Mouse (Mus musculus) urinary bladder, postnatal 25 days (tissue): ENCODE data around the gene Sdccag8.
"Not testable (repeated sequence)": the region's sequence is repeated elsewhere in the genome, so short reads cannot be mapped to it uniquely, and the experiment has no call there.

Experiments used
- DNase-seq: peaks from one replicate; pipeline ENCODE4 v3.0.0; 2022; ENCODE audit warnings: low spot score

Gene Sdccag8

DNA sequence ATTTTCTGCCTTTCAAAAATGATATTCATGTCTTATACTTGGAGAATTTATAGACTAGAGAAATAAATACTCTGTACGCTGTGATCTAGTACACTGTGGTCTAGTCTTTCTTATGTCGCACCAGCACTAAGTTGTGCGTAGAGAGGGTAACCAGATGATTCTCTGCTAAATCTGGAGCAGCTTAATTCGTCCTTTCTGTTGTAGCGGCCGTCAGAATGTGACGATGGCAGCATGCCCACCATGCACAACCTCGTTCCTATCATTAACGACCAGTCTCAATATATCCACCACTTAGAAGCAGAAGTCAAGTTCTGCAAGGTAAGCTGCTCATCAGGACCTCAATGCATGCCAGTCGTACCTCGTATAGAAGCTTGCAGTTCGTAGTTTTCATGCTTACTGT is 14.2 kb downstream of the Sdccag8 start:
- DNase-seq = no peak

DNA sequence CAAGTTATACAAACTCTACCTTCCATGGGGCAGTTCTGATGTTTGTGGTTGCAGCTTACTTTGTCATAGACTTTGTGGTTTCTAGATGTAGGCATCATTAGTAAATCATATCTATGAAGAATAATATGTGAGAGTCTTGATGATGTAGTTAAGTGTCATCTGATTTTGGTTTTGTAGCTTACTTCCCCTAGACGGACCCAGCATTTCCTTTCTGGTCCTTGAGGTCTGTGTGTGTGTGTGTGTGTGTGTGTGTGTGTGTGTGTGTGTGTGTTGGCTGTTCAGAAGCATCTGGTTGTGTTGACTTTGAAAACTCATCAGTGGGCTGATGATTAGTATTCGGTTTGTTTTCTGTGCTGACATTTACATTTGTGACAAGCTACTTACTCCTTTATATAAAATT is 17.6 kb downstream of the Sdccag8 start:
- no peak for DNase-seq

DNA sequence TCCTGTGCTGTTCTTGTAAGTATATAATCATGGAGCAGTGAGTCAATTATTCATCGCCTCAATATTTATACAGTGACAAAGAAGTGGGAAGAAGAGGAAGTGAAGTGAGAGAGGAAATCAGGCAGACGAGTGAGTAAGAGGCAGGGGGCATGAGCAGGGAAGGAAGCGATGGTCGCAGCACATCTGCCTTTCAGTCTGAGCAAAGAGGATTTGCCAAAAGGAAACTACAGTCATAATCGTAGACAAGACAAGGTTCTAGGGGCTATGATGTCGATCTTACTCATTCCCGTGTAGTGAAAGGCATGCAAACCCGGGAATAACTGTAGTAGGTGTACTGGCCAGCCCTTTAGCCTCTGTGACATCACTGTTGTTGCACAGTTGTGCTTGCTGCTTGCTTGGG is 18.1 kb downstream of the Sdccag8 start:
- no peak for DNase-seq

DNA sequence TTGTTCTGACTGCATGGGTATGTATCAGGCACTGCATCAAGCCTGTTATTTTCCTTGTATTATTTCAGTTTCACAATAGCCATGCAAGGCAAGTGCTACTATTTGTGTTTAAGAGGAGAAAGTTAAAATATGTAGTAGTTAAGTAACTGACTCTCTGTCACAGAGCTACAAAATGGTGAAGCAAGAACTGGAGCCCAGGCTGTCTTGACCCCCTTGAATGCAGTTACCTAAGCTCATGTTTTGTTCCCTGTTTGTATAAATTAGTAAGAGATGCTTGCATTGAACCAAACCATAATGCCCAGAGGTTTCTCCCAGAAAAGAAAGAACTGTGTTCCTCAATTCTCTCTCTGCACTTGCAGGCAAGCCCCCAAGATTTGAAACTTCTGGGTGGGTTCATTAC is 18.8 kb downstream of the Sdccag8 start:
- no peak for DNase-seq

DNA sequence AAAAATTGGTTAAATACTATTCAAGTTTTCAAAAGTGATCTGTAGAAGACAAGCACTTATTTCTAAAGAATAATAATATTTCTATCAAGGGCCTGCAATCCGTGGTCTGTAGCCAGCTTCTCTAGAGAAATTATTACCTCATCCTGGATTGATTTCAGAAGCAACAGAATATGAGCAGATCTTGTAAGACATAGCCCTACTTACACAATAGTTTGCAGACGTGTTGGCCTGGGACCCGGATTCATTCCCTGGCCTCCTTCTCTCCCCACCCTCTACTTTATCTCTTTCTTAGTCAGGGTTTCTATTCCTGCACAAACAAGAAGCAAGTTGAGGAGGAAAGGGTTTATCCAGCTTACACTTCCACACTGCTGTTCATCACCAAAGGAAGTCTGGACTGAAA is 19.5 kb downstream of the Sdccag8 start:
- no peak for DNase-seq

DNA sequence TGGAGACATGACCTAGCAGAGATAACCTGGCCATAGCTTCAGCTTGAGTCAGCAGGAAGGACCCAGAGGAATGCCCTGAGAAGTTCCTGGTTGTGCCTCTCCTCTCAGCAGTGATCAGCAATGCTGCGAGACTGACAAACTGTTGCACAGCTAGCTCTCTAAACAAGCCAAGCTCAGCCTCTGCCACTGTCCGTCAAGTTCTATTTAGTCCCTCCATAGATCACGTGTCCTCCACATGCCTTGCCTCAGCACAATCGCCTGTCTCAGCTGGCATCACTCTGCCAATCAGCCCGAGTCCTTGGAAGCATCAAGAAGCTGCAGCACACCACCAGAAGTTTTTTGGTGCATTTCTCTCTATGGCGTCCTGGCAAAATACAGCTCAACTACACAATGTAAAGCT is 20.4 kb downstream of the Sdccag8 start:
- no peak for DNase-seq

DNA sequence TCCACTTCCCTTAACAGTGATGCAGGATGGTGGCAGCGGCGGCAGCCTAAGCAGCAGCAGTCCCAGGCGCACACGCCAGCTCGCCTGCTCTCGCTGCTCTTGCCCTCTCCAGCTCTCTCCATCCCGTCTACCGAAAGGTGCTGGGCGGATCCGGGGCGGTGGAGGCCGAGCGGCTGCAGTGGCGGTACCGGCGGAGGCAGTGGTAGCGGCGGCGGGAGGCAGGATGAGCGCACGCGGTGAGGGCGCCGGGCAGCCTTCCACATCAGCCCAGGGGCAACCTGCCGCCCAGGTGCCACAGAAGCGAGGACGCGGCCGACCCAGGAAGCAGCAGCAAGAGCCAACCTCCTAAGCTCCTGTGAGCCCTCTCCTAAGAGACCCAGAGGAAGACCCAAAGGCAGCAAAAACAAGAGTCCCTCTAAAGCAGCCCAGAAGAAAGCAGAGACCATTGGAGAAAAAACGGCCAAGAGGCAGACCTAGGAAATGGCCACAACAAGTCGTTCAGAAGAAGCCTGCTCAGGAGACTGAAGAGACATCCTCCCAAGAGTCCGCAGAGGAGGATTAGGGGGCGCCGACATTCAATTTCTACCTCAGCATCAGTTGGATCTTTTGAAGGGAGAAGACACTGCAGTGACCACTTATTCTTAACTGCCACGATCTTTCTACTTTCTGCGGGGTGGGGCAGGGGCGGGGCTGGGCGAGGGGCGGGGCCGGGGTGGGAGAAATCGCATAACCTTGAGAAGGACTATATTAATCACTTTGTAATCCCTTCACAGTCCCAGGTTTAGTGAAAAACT is 21.2 kb downstream of the Sdccag8 start:
- DNase-seq = no peak

DNA sequence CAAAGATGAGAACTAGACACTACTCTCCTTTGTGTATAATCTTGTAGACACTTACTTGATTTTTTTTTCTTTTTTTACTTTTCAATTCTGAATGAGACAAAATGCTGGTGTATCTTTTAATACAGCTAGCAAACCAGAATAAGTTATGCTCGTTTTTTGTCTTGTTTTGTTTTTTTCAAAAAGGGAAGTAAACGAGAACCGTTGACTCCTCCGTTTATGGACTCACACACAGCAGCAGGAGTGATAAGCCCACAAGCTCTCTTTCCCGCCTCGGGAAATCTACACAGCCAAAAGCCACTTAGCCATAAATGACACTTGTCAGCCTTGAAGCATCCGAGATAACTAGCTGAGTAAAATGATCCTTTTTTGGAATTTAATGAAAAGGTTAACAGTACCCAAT is 22.1 kb downstream of the Sdccag8 start:
- DNase-seq = not testable (repeated sequence)

DNA sequence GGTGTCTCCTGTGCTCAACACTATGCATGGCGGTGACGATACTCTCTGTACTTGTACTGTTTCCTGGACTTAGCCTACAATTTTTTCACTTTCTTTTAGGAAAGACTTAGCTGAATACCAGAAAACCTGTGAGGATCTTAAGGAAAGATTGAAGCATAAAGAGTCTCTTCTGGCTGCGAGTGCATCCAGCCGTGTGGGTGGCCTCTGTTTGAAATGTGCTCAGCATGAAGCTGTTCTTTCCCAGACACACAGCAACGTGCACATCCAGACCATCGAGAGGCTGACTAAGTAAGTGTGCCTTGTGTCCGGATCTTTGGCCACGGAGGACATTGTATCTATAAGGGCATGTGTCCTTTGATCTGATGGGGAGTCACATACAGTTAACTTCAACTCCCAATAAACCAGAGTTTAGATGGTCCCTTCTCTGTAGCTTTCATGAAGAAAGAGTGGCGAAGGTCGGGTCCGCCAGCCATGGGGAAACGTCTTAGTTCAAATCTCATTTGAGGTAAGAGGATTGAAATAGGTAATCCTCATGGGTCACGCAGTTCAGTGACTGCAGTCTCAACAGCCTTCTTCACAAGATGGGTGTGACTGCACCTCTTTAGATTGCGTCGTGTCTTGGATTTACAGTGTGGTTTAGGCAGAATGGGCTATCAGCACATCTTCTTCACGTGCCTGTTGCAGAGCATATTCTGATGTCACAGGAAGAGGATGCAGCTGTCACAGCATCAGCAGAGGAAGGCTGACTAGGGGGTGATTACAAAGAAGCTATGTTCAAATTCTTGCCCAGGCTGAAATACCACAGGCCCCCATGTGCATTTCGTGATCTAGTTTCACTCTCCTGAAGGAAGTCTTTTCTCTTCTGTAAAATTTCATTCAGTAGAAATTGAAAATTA is 30.9 kb downstream of the Sdccag8 start:
- no peak for DNase-seq

DNA sequence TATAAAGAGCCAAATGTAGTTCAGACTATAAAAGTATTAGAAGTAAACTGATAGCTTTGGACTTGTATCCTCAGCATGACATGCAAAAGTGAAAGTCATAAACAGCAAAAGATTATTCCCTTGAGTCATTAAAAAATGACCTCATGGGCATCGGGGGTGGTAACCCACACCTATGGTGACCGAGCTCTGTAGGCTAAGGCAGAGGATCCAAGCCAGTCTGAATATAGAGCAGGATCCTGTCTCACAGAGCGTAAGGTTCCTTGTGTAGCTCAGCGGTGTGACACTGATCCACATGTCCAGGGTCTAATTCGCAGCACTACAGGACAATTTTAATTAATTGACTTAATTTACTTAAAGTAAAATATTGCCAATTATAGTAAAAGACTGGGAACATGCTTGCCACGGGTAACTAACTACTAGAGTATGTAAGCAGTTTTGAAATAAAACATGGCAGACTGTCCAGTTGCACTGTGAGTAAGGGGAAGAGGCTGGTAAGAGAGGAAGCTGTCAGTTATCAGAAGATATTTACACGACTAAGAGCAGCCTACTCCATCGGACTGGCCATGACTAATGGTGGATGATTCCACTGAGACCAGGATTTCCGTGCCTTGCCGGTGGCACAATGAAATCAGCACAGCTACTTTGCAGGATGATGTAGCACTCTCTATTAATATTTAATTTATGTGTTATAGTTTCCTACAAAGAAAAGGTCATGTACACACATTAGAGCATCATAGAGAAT is 32.8 kb downstream of the Sdccag8 start:
- no peak for DNase-seq

DNA sequence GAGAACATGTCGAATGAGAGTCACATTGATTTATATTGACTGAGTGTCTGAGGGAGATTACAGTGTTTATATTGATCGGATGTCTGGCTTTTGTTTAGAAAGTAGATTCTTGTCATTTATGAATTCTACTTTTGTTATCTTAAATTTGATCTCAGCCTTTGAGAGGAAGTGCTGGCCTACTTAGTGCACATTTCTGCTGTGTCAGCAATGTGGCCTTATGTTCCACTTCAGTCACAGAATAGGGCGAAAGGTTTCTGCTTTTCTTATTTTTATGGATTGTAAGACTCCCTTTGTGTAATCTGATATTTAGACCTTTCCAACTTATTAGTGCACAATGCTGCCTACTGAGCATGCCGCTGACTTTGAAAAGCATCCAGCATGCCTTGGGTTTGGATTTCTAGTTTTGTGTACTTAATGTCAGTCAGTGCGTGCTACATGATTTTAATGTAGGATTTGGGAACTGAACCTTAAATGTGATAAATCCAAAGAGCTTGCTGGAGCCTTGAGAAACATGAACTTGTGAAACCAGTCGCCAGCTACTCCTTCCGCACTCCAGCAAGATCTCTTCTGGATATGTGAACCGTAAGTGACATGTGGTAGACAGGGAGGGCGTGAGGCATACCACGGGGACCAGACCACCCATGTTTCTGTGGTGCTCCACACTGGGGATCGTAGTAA is 34.3 kb downstream of the Sdccag8 start:
- no peak for DNase-seq

DNA sequence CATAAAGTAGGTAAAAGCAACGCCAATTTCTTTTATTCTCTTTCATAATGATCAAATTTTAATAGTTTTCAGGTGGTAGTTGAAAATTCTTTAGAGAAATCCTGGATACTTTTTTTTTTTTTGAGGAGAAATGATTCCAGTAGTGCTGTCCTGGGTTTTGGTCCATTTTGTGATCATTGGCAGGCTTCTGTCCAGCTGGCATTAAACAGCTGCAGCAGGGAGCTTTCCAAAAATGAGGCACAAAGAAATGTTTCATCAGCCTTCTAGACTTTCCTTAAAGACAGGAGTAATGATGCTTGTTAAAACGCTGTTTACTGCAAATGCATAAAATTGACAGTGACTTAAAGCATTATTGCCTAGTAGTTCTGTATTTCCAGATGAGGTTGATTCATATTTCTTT is 34.9 kb downstream of the Sdccag8 start:
- no peak for DNase-seq

DNA sequence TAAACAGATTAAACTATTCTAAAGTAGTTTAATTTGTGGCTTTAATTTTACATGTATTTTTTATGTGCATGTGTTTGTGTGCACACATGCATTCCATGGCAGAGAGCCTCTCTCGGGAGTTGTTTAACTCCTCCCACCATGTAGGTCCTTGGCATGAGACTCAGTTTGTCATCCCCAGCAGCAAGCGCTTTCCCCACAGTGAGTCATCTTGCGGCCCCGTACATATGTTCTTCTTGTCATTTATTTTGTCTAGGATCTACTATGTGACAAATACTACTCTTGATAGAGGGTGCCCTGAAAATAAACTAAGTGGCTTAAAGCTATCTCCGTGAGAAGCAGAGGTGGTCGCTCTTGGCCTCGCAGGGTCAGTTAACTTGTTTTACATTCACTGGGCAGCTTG is 36.9 kb downstream of the Sdccag8 start:
- DNase-seq = no peak

DNA sequence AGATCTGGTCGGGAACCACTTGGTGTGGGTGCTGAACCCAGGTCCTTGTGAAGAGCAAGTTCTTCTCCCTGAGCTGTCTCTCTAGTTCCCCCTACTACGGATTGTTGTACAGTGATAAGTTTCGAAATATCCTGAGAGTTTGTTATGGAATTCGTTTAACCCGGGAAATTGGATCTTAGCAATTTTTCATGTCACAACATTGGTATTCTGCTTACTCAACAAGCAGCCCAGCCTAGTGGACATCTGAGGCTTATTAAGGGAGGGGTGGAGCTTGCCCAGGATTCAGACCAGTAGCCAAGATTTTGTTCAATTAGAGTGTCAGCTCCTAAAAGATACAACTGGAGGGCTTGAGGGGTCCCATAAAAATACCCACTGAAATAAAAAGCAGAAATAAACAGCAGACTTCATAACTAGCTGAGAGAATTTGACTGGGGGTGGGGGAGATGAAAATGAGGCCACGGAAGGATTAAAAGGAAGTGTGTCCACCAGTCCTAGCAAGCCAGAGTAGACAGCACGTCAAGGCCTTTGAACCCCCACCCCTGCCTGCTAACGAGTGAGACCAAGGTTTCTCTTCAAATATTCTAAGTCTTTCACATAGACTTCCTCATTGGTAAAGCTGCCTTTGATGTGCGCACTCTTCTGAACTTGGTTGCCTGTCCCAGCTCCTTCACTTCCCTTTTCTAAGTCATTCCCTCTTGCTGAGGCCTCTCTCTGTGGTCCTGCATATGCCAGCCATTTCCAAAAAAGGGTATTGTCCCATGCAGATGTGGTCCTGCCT is 38.5 kb downstream of the Sdccag8 start:
- DNase-seq = no peak

DNA sequence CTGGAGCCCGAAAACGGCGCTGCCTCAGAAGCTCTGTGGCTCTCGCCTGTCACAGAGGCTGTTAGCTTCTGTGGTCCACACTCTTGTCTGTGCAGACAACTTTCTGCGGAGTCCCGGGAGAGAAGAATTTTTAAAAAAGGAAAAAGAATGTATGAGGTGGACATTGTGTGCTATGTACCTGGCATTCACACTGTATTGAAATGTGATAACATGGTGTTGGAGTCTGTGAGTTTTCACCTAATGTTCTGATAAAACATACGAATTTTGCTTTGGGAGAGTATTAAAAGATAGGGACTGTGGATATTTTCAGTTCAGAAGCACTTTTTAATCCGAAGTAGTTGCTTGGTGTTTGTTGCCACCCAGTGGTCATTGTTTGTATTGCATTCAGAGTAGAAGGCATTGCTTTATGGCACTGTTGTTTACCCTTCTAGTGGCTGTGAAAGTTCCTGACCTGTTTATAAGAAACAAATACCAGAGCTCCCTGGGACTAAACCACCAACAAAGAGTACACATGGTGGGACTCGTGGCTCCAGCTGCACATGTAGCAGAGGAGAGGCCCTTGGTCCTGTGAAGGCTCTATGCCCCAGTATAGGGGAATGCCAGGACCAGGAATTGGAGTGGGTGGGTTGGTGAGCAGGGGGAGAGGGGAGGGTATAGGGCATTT is 47.7 kb downstream of the Sdccag8 start:
- DNase-seq = peak; percentile 57

DNA sequence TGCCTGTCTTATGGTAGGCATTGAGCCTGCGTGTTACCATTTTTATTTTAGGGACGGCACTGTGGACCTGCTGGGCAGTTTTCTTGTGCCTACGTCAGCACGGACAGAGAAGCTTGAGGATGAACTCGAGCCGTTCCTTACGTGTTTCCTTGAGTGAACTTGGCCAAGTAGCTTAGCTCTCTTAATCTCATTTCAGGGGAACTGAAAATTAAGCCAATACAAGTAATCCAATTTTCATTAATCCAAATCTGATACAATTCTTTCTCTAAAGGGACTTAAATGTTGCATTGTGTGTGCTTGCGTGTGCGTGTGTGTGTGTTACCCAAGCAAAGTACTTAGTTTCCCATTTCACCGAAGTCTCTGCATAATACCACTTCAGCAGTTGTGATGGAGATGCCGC is 56.0 kb downstream of the Sdccag8 start:
- DNase-seq = no peak

DNA sequence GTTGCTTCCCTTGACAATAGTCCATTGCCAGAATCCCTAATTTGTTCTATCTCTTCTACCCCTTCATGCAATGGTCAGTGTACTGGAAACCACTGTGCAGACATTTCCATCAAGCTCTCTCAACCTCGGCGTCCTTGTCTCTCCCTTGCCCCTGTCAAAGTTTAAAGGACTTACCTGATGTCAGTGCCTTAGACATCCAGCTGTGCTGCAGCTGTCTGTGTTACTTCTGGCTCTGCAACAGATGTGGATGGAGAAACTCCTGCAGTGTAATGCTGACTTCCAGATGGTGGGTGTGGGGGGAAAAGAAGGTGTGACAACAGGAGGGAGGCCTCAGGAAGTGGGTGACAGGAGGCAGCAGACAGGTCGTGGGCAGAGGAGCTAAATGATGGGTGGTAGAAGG is 57.5 kb downstream of the Sdccag8 start:
- no peak for DNase-seq

DNA sequence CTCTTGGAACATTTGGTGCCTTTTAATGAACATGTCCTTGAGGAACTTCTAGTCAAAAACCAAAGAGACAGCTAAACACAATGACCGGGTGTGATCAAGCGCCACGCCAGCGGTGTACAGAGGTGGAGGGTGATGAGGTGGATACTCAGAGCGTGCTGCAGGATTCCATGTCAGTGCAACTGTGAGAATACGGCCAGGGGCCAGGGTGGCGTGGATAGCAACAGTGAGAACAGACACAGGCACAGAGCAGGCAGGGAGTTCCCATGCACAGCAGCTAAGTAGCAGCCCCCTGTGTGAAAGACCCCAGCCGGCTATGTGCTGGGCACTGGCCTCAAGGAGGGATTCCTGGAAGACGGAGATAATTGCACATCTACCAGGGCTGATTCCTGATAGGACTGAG is 59.0 kb downstream of the Sdccag8 start:
- no peak for DNase-seq

DNA sequence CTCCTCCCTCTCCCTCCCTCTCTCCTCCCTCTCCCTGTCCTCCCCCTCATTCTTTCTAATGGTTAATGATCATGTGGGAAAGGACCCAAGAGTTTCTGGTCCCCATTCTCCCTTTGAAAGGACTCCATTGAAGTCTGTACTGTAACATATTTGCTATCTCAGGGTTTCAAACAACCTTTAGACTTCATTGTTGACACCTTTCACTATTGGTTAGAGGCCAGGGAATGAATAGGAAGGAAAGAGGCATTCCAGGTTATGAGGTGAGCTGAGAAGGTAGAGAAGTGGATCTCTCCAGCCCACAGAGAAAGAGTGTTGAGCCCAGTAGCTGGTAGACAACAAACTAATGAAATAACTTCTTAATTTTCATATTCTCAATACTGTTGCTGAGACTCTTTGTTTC is 59.7 kb downstream of the Sdccag8 start:
- no peak for DNase-seq

DNA sequence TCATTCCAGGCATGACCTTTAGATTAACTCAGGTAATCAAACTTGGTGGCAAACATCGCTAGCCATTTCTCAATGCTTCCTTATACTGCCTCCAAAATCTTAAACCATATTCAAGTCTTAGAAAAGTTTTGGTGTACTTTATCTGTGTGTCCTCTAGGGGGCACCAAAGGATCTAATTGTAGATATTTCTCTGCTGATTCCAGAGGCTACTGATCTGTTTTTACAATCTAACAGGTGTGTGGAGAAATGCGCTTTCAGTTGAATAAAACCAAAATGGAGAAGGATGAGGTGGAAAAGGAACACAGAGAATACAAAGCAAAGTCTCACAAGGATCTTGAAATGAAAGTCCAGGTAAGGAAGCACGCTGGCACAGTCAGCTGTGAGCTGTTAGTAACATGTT is 63.3 kb downstream of the Sdccag8 start:
- DNase-seq = peak; percentile 42

DNA sequence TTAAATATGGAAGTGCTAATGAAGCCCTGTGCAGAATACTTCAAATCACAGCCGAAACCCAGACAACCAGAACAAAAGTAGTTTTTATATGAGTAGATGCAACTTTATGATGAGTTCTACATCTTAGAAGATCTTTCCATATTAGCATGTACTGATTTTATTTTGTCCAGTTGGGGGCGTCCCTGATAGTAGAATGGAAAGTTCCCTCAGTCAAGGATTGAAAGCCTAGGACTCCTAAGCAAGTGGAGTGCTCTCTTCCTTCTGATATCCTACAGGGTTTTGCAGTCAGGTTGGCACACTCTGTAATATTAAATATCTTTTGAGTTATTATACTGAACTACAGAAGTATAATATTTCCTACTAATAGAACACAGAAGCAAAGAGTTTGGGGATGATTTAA is 64.5 kb downstream of the Sdccag8 start:
- DNase-seq = no peak
